Mouse (Mus musculus) bone marrow, adult 2 months (tissue): Measurements from ENCODE around the gene Set.

ENCODE experiments used
- CTCF ChIP-seq: fragments of 200-500 bp; IDR thresholded peaks from 2 replicates; pipeline ENCODE4 v1.5.1; 2011; ENCODE audit warnings: low read length, control low read depth; ENCODE audit not compliant: control insufficient read depth, insufficient read depth
- POLR2A ChIP-seq: fragments of 200-500 bp; IDR thresholded peaks from 2 replicates; pipeline ENCODE4 v1.6.1; 2011; ENCODE audit warnings: low read depth, mild to moderate bottlenecking, control low read depth, low read length, borderline replicate concordance; ENCODE audit not compliant: control insufficient read depth

- no peak for TF ChIP-seq POLR2A
- TF ChIP-seq CTCF: no peak
Measured at GRCm38 (mm10) chr2:30107646-30108045, 50.5 kb downstream of the Set start.
